Mouse (Mus musculus) heart, embryonic 11.5 days (tissue): ENCODE measurements around the gene Arhgap9. TPM values are rescaled to one million over a fixed set of nuclear protein-coding genes. Genes with fewer than 3 reads are reported as not detected.

Experiments
- ATAC-seq: fragments of 200-750 bp; cut with Nextera tagmentation; replicated peaks from 2 replicates; pipeline ENCODE4 v1.8.0; 2017; ENCODE audit warnings: moderate library complexity; ENCODE audit not compliant: insufficient number of reproducible peaks, low FRiP score, low TSS enrichment
- H3K27ac ChIP-seq: fragments of 300-500 bp; sonication (generic); 2 replicates; pipeline ENCODE4 v1.5.1; 2014; ENCODE audit warnings: mild to moderate bottlenecking, low read depth, low read length
- H3K27me3 ChIP-seq: fragments of 300-500 bp; sonication (generic); 2 replicates; pipeline ENCODE4 v1.6.1; 2014; ENCODE audit warnings: mild to moderate bottlenecking, low read length, mixed read lengths; ENCODE audit not compliant: control insufficient read depth, insufficient read depth
- H3K36me3 ChIP-seq: fragments of 300-500 bp; sonication (generic); 2 replicates; pipeline ENCODE4 v1.6.1; 2014; ENCODE audit warnings: mild to moderate bottlenecking, low read length, moderate library complexity, mixed read lengths; ENCODE audit not compliant: control insufficient read depth, insufficient read depth
- H3K4me1 ChIP-seq: fragments of 300-500 bp; sonication (generic); 2 replicates; pipeline ENCODE4 v1.6.1; 2014; ENCODE audit warnings: low read length; ENCODE audit not compliant: control insufficient read depth, insufficient read depth
- H3K4me2 ChIP-seq: fragments of 300-500 bp; sonication (generic); 2 replicates; pipeline ENCODE4 v1.6.1; 2014; ENCODE audit warnings: mild to moderate bottlenecking, moderate library complexity
- H3K4me3 ChIP-seq: fragments of 300-500 bp; sonication (generic); 2 replicates; pipeline ENCODE4 v1.5.1; 2014; ENCODE audit warnings: low read depth, low read length
- H3K9ac ChIP-seq: fragments of 300-500 bp; sonication (generic); 2 replicates; pipeline ENCODE4 v1.6.1; 2014; ENCODE audit warnings: mild to moderate bottlenecking, low read depth, low read length, moderate library complexity
- H3K9me3 ChIP-seq: fragments of 300-500 bp; sonication (generic); replicated peaks from 2 replicates; pipeline ENCODE4 v1.6.1; 2016; ENCODE audit warnings: low read length; ENCODE audit not compliant: control insufficient read depth
- WGBS: fragments of 180-500 bp; shearing (Covaris S2); extraction: QIAGEN DNeasy Blood & Tissue Kit; methylation state at CpG from one replicate; pipeline ENCODE4 v1.1.7; 2014; ENCODE audit not compliant: insufficient replicate concordance; 5-methylcytosine and 5-hydroxymethylcytosine counted together
- polyA plus RNA-seq: library from polyadenylated mRNA; unstranded; fragments of >200 nt; fragmentation: Nextera tagmentation; extraction: Ambion mirVana; gene quantifications from 2 replicates; pipeline ENCODE4 v1.2.1, GENCODE M21; 2014

Arhgap9 gene
- polyA plus RNA-seq, 1 experiment from 2014 or later = 1.7 TPM

GRCm38 (mm10) chr10:127353909-127354895, 32.4 kb downstream of the Arhgap9 start, which contains the start of gene Inhbe:
TSS of gene Inhbe (minus strand) at chr10:127354411.
- no peak within 1 kb of the TSS for H3K9ac ChIP-seq
- WGBS = 78% methylated on average over 18 of the region's 18 CpGs
- peaks cover 11% of the 10 kb centered on the region for H3K27me3 ChIP-seq
- no peaks in the 10 kb centered on the region for H3K9me3 ChIP-seq
- no peak for ATAC-seq
- H3K4me3 ChIP-seq = no peak within 1 kb of the TSS
- no peaks in the 10 kb centered on the region for H3K36me3 ChIP-seq
- H3K4me2 ChIP-seq = no peak within 1 kb of the TSS
- H3K4me1 ChIP-seq = no peaks in the 10 kb centered on the region
- no peak within 1 kb of the TSS for H3K27ac ChIP-seq

- Histone ChIP-seq H3K4me1 (no peaks in the 10 kb centered on the region), H3K9ac (no peak overlapping the region), H3K4me2 (no peak overlapping the region), H3K4me3 (no peak overlapping the region), H3K27ac (no peak overlapping the region), H3K9me3 (no peaks in the 10 kb centered on the region), H3K36me3 (no peaks in the 10 kb centered on the region), H3K27me3 (peaks cover 8% of the 10 kb centered on the region; the same call in 1 of the 2 replicates)
- ATAC-seq = no peak
- WGBS = 77% methylated on average over 10 of the region's 10 CpGs
Observed at GRCm38 (mm10) chr10:127355336-127355735, 33.6 kb downstream of the Arhgap9 start.

DNA sequence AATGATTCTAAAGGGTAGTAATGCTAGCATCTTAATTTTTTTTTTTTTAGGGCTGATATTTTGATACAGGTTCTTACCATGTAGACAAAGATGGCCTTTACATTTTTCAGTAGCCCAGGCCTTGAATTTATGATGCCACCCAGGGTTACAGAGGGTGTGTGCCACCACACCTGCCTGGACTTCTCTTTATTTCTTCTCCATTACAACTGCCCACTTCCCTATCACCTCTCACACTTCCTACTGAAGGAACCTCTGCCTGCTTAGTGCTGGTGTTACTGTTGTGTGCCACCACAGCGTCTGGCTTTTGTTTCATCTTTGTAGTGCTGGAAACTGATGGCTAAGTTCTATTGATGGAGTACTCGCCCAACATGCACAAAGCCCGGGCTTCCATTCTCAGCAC, 39.0 kb downstream of the Arhgap9 start:
- Histone ChIP-seq H3K36me3 (no peaks in the 10 kb centered on the region), H3K27ac (no peak overlapping the region), H3K4me2 (no peak overlapping the region), H3K4me1 (no peaks in the 10 kb centered on the region), H3K4me3 (no peak overlapping the region), H3K9ac (no peak overlapping the region), H3K27me3 (no peaks in the 10 kb centered on the region), H3K9me3 (no peaks in the 10 kb centered on the region)
- ATAC-seq = no peak
- 77% methylated on average over 3 of the region's 3 CpGs for WGBS

- no peaks in the 10 kb centered on the region for H3K9me3 ChIP-seq
- H3K27me3 ChIP-seq = no peaks in the 10 kb centered on the region
- 68% methylated on average over 5 of the region's 5 CpGs for WGBS
- no peaks in the 10 kb centered on the region for H3K36me3 ChIP-seq
- no peak overlapping the region for H3K27ac ChIP-seq
- no peak overlapping the region for H3K9ac ChIP-seq
- H3K4me1 ChIP-seq = no peaks in the 10 kb centered on the region
- H3K4me3 ChIP-seq = no peak overlapping the region
- H3K4me2 ChIP-seq = no peak overlapping the region
- ATAC-seq = no peak
Observed at GRCm38 (mm10) chr10:127367116-127367515, 45.4 kb downstream of the Arhgap9 start.

DNA sequence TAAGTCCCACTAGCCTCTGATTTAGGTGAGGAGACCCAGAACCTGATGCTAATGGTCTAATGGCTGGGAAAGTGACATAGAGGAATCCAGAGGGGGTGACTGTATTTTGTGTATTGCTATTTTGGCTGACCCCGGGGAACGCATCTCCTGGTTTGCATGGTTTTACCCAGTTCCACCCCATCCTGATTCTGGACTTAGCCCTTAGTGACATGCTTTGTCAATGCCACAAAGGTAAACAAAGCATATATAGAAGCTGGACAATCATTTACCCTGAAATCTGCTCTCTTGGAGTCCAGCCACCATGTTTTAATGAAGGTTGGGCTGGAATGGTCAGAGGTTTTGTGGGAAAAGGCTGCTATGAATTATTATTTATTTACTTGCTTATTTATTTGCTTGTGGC, 46.5 kb downstream of the Arhgap9 start:
- H3K4me1 ChIP-seq = no peaks in the 10 kb centered on the region
- H3K9me3 ChIP-seq = no peaks in the 10 kb centered on the region
- H3K4me3 ChIP-seq = no peak overlapping the region
- no peak for ATAC-seq
- 79% methylated on average over 2 of the region's 2 CpGs for WGBS
- H3K4me2 ChIP-seq = no peak overlapping the region
- no peaks in the 10 kb centered on the region for H3K36me3 ChIP-seq
- no peaks in the 10 kb centered on the region for H3K27me3 ChIP-seq
- H3K9ac ChIP-seq = no peak overlapping the region
- H3K27ac ChIP-seq = no peak overlapping the region

DNA sequence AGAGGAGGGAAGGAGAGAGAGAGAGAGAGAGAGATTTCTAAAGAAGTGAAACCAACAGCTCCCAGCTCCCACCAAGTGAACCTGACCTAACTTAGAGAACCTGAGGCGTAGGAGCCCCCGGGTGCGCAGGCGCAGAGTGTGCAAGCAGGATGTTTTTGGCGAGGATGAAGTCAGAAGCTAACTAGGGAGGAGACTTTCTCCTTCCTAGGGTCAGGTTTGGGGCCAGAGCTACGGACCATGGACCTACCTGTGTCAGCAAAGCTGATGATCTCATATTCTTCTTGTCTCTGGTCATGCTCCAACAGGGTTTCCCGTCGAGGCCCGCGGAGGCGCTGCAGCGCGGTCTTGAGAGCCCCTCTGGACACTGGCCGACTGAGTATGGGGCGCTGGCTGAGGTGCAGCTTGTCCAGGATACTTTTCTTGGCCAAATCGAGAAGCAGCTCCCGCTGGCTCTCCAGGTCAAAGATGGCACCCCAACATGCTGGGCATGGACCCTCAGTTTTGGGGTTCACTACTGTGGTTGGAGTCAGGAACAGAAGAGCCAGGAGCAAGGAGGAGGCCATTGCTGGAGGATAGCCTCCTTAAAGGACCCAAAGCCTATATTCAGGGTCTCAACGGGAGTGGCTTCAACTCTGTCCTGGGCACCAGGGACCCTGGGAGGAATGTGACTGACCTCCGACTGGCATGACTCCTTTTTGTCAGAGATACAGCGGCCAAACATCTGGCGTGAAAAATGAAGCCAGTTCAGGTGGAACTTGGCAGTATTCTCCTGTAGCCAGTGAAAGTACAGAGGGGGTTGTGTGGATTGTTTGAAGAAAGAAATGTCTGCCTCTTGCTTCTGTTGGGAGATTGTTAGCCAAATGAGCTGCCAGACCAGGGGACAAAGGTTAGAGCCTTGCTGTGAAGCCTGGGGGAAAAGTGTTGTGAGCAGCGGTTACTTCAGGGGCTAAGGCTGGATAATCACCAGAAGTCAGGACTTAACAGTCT, 48.4 kb downstream of the Arhgap9 start, which contains the start of gene Inhbc:
Inhbc (minus strand) TSS at position 598 of the 987 bp plus-strand sequence.
- no peak for ATAC-seq
- Histone ChIP-seq H3K4me3 (no peak within 1 kb of the TSS), H3K27me3 (no peaks in the 10 kb centered on the region), H3K27ac (no peak within 1 kb of the TSS), H3K9ac (no peak within 1 kb of the TSS), H3K4me2 (no peak within 1 kb of the TSS), H3K9me3 (no peaks in the 10 kb centered on the region), H3K36me3 (no peaks in the 10 kb centered on the region), H3K4me1 (no peaks in the 10 kb centered on the region)
- WGBS = 64% methylated on average over 22 of the region's 22 CpGs

DNA sequence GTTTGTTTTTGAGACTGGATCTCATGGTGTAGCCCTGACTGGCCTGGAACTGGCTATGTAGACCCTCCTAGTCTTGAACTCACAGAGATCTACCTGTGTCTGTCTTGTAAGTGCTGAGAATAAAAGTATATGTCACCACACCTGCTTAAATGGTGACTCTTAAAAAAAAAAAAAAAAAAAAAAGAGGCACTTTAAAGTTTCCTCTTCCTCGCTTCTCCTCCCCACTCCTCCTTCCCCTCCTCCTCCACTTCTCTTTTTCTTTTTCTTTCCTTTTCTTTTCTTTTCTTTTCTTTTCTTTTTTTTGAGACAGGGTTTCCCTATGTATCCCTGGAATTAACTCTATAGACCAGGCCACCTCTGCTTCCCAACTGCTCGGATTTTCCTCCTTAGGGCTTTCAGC, 49.3 kb downstream of the Arhgap9 start:
- ATAC-seq = no peak
- WGBS = 79% methylated on average over 2 of the region's 2 CpGs
- H3K4me1 ChIP-seq = no peaks in the 10 kb centered on the region

DNA sequence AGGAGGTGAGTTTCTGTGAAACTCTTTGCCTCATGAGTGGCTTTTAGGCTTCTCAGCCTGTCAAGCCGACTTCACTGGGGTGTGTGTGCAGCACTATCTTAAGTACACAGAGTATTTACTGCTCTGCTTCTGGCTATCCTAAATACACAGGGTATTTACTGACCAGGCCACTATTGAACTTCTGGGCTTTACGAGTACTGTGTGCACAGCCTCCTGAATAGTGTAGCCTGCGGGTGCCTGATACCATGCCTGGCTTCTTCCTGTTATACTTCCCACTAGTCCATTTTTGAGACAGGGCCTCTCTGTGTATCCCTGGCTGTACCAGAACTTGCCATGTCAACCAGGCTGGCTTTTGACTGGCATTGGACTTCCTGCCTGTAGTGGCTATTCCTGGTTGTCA, 55.9 kb downstream of the Arhgap9 start:
- H3K9ac ChIP-seq = no peak overlapping the region
- H3K4me1 ChIP-seq = peaks cover 6% of the 10 kb centered on the region; the same call in 1 of the 2 replicates
- 66% methylated on average over 3 of the region's 3 CpGs for WGBS
- no peak overlapping the region for H3K4me3 ChIP-seq
- H3K36me3 ChIP-seq = no peaks in the 10 kb centered on the region
- no peak overlapping the region for H3K27ac ChIP-seq
- no peak overlapping the region for H3K4me2 ChIP-seq
- no peaks in the 10 kb centered on the region for H3K9me3 ChIP-seq
- no peaks in the 10 kb centered on the region for H3K27me3 ChIP-seq
- no peak for ATAC-seq

More for the DNA sequence above, 49.3 kb downstream of the Arhgap9 start:
- Histone ChIP-seq H3K4me2 (no peak overlapping the region), H3K27ac (no peak overlapping the region), H3K27me3 (no peaks in the 10 kb centered on the region), H3K4me3 (no peak overlapping the region), H3K36me3 (no peaks in the 10 kb centered on the region), H3K9me3 (no peaks in the 10 kb centered on the region), H3K9ac (no peak overlapping the region)
